Comparison of ENCODE assay signal across 8 mouse cellular contexts in the genomic region with DNA sequence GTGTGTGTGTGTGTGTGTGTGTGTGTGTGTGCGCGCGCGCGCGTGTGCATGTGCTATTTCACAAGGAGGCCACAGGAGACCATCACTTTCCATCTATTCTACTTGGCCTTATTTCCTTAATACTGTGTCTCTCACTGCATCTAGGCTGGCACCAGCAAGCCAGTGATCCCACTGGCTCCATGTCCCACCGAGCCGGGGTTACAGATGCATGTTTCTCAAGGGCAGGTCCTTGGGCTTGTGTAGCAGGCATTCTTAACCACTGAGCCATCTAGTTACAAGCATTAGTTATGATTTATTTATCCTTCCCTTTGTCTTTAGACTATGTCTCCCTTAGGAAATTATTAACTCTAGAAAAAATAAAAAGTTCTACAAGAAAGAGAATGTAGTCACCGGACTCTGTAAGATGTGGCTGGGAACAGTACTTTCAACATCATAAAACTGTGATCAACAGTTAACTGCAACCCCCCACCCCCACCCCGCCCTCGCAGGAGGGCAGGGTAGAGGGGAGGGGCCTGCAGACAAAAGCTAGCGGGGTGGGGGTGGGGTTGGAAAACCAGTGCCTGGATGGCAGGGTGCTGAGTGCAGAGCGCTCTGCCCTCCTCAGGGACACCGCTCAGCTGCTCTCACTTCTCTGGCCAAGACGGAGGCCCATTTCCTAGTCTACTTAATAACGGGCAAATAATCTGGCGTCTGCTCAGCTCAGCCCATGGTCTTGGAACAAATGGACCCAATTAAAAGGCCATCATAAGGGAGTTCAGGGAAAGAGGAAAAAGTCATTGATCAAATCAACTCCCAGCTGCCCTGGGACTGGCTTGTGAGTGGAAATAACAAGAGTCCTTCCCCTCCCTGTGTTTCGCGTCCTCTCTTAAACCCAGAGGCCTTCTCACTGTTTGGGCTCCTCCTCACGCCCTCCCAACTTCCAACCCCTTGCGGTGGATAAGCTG. TPM values are rescaled to one million over a fixed set of nuclear protein-coding genes. Genes with fewer than 3 reads are reported as not detected.
A peak's percentile ranks its signal among the peaks of the same experiment; 100 is the strongest.
DNase-seq lines count a peak whose midpoint lies in the region; ATAC-seq and TF ChIP-seq lines count a peak whose summit lies in the region.

No protein-coding gene starts in this region.

- peak; percentile 58 to 79 for DNase-seq in adrenal gland, adult (ENCODE audit: inconsistent age in 2 of 2, low spot score in 1 of 2)
- DNase-seq in adrenal gland, adult 8-10 months, result no peak
- DNase-seq in ZHBTc4 (ENCODE audit: low read depth, low spot score), result peak; percentile 68
- no peak for DNase-seq in liver, embryonic 13.5 days
- DNase-seq in retina, embryonic 14.5 days (ENCODE audit: low spot score), result peak; percentile 50
- DNase-seq in left cerebral cortex, postnatal 10 days (ENCODE audit: extremely low spot score in 1 of 2, low spot score in 2 of 2), result no peak
- DNase-seq in thymus, adult 2 months, result no peak

- no peak for TF ChIP-seq POLR2A in thymus, adult 2 months (IDR thresholded peaks at IDR 0.05; ENCODE audit: control insufficient read depth, extremely low read depth, insufficient read depth, low read length, poor library complexity)

- no peaks in the 10 kb centered on the region for H3K36me3 ChIP-seq in hindbrain, embryonic 15.5 days
- H3K36me3 ChIP-seq in liver, embryonic 13.5 days, result no peaks in the 10 kb centered on the region
- H3K36me3 ChIP-seq in thymus, adult 2 months (ENCODE audit: control insufficient read depth, insufficient read depth, low read length), result no peaks in the 10 kb centered on the region

- H3K27ac ChIP-seq in hindbrain, embryonic 15.5 days (replicated peaks), result no peak overlapping the region
- H3K27ac ChIP-seq in liver, embryonic 13.5 days, result no peak overlapping the region; the same call in 1 of the 2 replicates
- no peak overlapping the region for H3K27ac ChIP-seq in thymus, adult 2 months (ENCODE audit: control insufficient read depth, insufficient read depth, low read length)

- H3K4me3 ChIP-seq in hindbrain, embryonic 15.5 days, result no peak overlapping the region
- H3K4me3 ChIP-seq in liver, embryonic 13.5 days (replicated peaks), result no peak overlapping the region
- H3K4me3 ChIP-seq in thymus, adult 2 months (ENCODE audit: control insufficient read depth, insufficient read depth, low read length), result no peak overlapping the region

- peak; percentile 73 for ATAC-seq in hindbrain, embryonic 15.5 days (ENCODE audit: low FRiP score, low read depth)
- ATAC-seq in liver, embryonic 13.5 days (ENCODE audit: low read depth), result peak; percentile 63

- no peak overlapping the region for H3K9ac ChIP-seq in hindbrain, embryonic 15.5 days
- H3K9ac ChIP-seq in liver, embryonic 13.5 days, result no peak overlapping the region

- intact Hi-C loops in left cerebral cortex, postnatal 10 days (cut with DNase I), result no loop called here

- 37% methylated on average over 21 of the region's 21 CpGs for WGBS in hindbrain, embryonic 15.5 days
- 44% methylated on average over 21 of the region's 21 CpGs for WGBS in liver, embryonic 13.5 days (ENCODE audit: insufficient replicate concordance)
- WGBS in thymus, adult 2 months, result 77% methylated on average over 21 of the region's 21 CpGs

- H3K4me2 ChIP-seq in hindbrain, embryonic 15.5 days, result no peak overlapping the region
- peak overlapping the region; percentile 38; the same call in 1 of the 2 replicates for H3K4me2 ChIP-seq in liver, embryonic 13.5 days

- H3K9me3 ChIP-seq in hindbrain, embryonic 15.5 days, result no peaks in the 10 kb centered on the region
- no peaks in the 10 kb centered on the region for H3K9me3 ChIP-seq in liver, embryonic 13.5 days (replicated peaks)

- no peaks in the 10 kb centered on the region for H3K27me3 ChIP-seq in hindbrain, embryonic 15.5 days
- H3K27me3 ChIP-seq in liver, embryonic 13.5 days, result no peaks in the 10 kb centered on the region
- H3K27me3 ChIP-seq in thymus, adult 2 months (ENCODE audit: control insufficient read depth, insufficient read depth, low read length), result no peaks in the 10 kb centered on the region

- TF ChIP-seq CTCF in thymus, adult 2 months (IDR thresholded peaks at IDR 0.05; ENCODE audit: borderline replicate concordance, control insufficient read depth, extremely low read depth, insufficient read depth, low read length, poor library complexity), result no peak

- peaks cover 5% of the 10 kb centered on the region; the same call in 1 of the 2 replicates for H3K4me1 ChIP-seq in hindbrain, embryonic 15.5 days (replicated peaks)
- H3K4me1 ChIP-seq in liver, embryonic 13.5 days (replicated peaks), result peaks cover 14% of the 10 kb centered on the region
- H3K4me1 ChIP-seq in thymus, adult 2 months (replicated peaks; ENCODE audit: control insufficient read depth, insufficient read depth, low read length), result peaks cover 3% of the 10 kb centered on the region; the same call in 1 of the 2 replicates

RNA-seq across cellular contexts. Expression of a gene that starts 10.3 kb away (rescaled TPM):
- total RNA-seq in adrenal gland, adult 8-10 months (2022), result 1 to 10 TPM; 5.4 to 9.5 (median 6.5) TPM
- polyA plus RNA-seq in hindbrain, embryonic 15.5 days (2015; fragmentation: Nextera tagmentation; extraction: Ambion mirVana), result 3.2 and 4.4 TPM in 2 replicates
- polyA plus RNA-seq in liver, embryonic 13.5 days (2015; fragmentation: Nextera tagmentation; extraction: Ambion mirVana), result 2.7 and 3.2 TPM in 2 replicates
- total RNA-seq in left cerebral cortex, postnatal 10 days (2021), result 1 to 10 TPM; 3.5 to 4.0 TPM
- 27.1 and 36.0 TPM in 2 replicates for polyA plus RNA-seq in thymus, adult 2 months (2012; rRNA removed)

RNA-seq across cellular contexts. Expression of a gene that starts 27.9 kb away (rescaled TPM):
- total RNA-seq in adrenal gland, adult 8-10 months (2022), result 1 to 10 TPM; 1.4 to 6.4 (median 3.0) TPM
- polyA plus RNA-seq in hindbrain, embryonic 15.5 days (2015; fragmentation: Nextera tagmentation; extraction: Ambion mirVana), result 0.39 and 0.54 TPM in 2 replicates
- polyA plus RNA-seq in liver, embryonic 13.5 days (2015; fragmentation: Nextera tagmentation; extraction: Ambion mirVana), result 0.76 TPM in 2 replicates
- under 1 TPM; 0.58 to 0.67 TPM for total RNA-seq in left cerebral cortex, postnatal 10 days (2021)
- polyA plus RNA-seq in thymus, adult 2 months (2012; rRNA removed), result 4.3 and 5.3 TPM in 2 replicates

RNA-seq across cellular contexts. Expression of a gene that starts 52.8 kb away (rescaled TPM):
- 100 to 1,000 TPM in 3 of 4 experiments, 10 to 100 TPM in 1; 95.8 to 118 (median 108) TPM for total RNA-seq in adrenal gland, adult 8-10 months (2022)
- polyA plus RNA-seq in hindbrain, embryonic 15.5 days (2015; fragmentation: Nextera tagmentation; extraction: Ambion mirVana), result 12.9 and 14.6 TPM in 2 replicates
- 0.53 and 0.83 TPM in 2 replicates for polyA plus RNA-seq in liver, embryonic 13.5 days (2015; fragmentation: Nextera tagmentation; extraction: Ambion mirVana)
- 10 to 100 TPM; 58.2 to 59.6 TPM for total RNA-seq in left cerebral cortex, postnatal 10 days (2021)
- polyA plus RNA-seq in thymus, adult 2 months (2012; rRNA removed), result 8.1 and 11.1 TPM in 2 replicates

Comparison
In these comparisons a context has a peak if more than half of its experiments do, and no peak if none do; other contexts are left out.
1. DNase-seq: peak in adrenal gland, adult (2 of 2), ZHBTc4 (single experiment) and retina, embryonic 14.5 days (single experiment); none in adrenal gland, adult 8-10 months (single experiment), liver, embryonic 13.5 days (single experiment), left cerebral cortex, postnatal 10 days (0 of 2) and thymus, adult 2 months (single experiment).